Mouse (Mus musculus): Measurements from ENCODE around the gene Fam213b. TPM values are rescaled to one million over a fixed set of nuclear protein-coding genes. Genes with fewer than 3 reads are reported as not detected.

Fam213b gene
- polyA plus RNA-seq, 1 experiment from 2014 or later: 42.0 TPM

DNA sequence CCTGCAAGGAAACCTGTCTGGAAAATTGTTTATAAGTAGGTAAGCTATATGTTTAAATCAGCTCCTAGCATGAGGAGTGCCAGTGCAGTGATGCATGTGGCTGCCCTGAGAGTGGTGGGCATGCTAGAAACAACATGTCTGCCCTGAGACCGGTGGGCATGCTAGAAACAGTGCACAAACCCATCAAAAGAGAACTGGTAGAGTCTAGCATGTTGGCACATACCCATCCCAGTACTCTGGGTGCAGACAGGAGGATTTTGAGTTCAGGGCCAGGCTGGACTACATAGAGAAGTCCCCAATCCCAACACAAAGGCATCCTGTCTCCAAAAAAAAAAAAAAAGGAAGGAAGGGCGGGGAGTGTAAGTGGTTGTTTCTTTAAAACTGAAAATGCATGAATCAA lies 35.9 kb upstream of the Fam213b start:
- ATAC-seq (replicated peaks; ENCODE audit: low FRiP score, low read depth) (no peak), DNase-seq (ENCODE audit: low spot score) (no peak)

GRCm38 (mm10) chr4:154933306-154933907 lies 34.5 kb upstream of the Fam213b start:
- Histone ChIP-seq H3K4me3 (replicated peaks; ENCODE audit: low read depth, low read length) (no peak overlapping the region), H3K9ac (ENCODE audit: low read depth, low read length) (no peak overlapping the region), H3K27ac (no peak overlapping the region), H3K9me3 (replicated peaks; ENCODE audit: low read length) (no peaks in the 10 kb centered on the region), H3K27me3 (ENCODE audit: insufficient read depth, low read length) (no peaks in the 10 kb centered on the region; the same call in 1 of the 2 replicates), H3K4me1 (replicated peaks; ENCODE audit: insufficient read depth, low read length) (peaks cover 3% of the 10 kb centered on the region; the same call in 1 of the 2 replicates), H3K4me2 (ENCODE audit: low read length) (no peak overlapping the region), H3K36me3 (ENCODE audit: insufficient read depth, low read length) (no peaks in the 10 kb centered on the region)
- DNase-seq (ENCODE audit: low spot score) (no peak), ATAC-seq (replicated peaks; ENCODE audit: low FRiP score, low read depth) (no peak)
- WGBS: 46% methylated on average over 13 of the region's 13 CpGs
- TF ChIP-seq CTCF (IDR thresholded peaks at IDR 0.05; ENCODE audit: low read depth): no peak

More for the DNA sequence above, 35.9 kb upstream of the Fam213b start:
- no peak overlapping the region for H3K4me3 ChIP-seq (replicated peaks; ENCODE audit: low read depth, low read length)
- no peak overlapping the region for H3K9ac ChIP-seq (ENCODE audit: low read depth, low read length)
- no peaks in the 10 kb centered on the region for H3K36me3 ChIP-seq (ENCODE audit: insufficient read depth, low read length)
- H3K27me3 ChIP-seq (ENCODE audit: insufficient read depth, low read length): no peaks in the 10 kb centered on the region; the same call in 1 of the 2 replicates
- WGBS: 82% methylated on average over 2 of the region's 2 CpGs
- H3K9me3 ChIP-seq (replicated peaks; ENCODE audit: low read length): no peaks in the 10 kb centered on the region
- TF ChIP-seq CTCF (IDR thresholded peaks at IDR 0.05; ENCODE audit: low read depth): no peak
- H3K27ac ChIP-seq: no peak overlapping the region
- no peak overlapping the region for H3K4me2 ChIP-seq (ENCODE audit: low read length)
- 0 out of 2 replicates have a peak, but pooled peaks cover 3% of the 10 kb centered on the region for H3K4me1 ChIP-seq (replicated peaks; ENCODE audit: insufficient read depth, low read length)

- no peak for TF ChIP-seq CTCF (IDR thresholded peaks at IDR 0.05; ENCODE audit: low read depth)
- no peaks in the 10 kb centered on the region for H3K36me3 ChIP-seq (ENCODE audit: insufficient read depth, low read length)
- WGBS: 55% methylated on average over 12 of the region's 12 CpGs
- H3K4me2 ChIP-seq (ENCODE audit: low read length): no peak overlapping the region
- H3K27ac ChIP-seq: no peak overlapping the region
- no peak overlapping the region for H3K4me3 ChIP-seq (replicated peaks; ENCODE audit: low read depth, low read length)
- ATAC-seq (replicated peaks; ENCODE audit: low FRiP score, low read depth) (no peak), DNase-seq (ENCODE audit: low spot score) (peak; percentile 8)
- H3K27me3 ChIP-seq (ENCODE audit: insufficient read depth, low read length): no peaks in the 10 kb centered on the region; the same call in 1 of the 2 replicates
- no peaks in the 10 kb centered on the region for H3K9me3 ChIP-seq (replicated peaks; ENCODE audit: low read length)
- peaks cover 3% of the 10 kb centered on the region for H3K4me1 ChIP-seq (replicated peaks; ENCODE audit: insufficient read depth, low read length)
- no peak overlapping the region for H3K9ac ChIP-seq (ENCODE audit: low read depth, low read length)
Measured at GRCm38 (mm10) chr4:154929088-154929660, 30.2 kb upstream of the Fam213b start.

- H3K9me3 ChIP-seq (replicated peaks; ENCODE audit: low read length): no peaks in the 10 kb centered on the region
- no peak for ATAC-seq (replicated peaks; ENCODE audit: low FRiP score, low read depth)
- TF ChIP-seq CTCF (IDR thresholded peaks at IDR 0.05; ENCODE audit: low read depth): no peak
- peaks cover 3% of the 10 kb centered on the region for H3K4me1 ChIP-seq (replicated peaks; ENCODE audit: insufficient read depth, low read length)
- WGBS: 49% methylated on average over 12 of the region's 12 CpGs
- peak within 1 kb of the TSS; percentile 10 for H3K4me3 ChIP-seq (replicated peaks; ENCODE audit: low read depth, low read length)
- peak within 1 kb of the TSS; percentile 35; the same call in 1 of the 2 replicates for H3K9ac ChIP-seq (ENCODE audit: low read depth, low read length)
- H3K4me2 ChIP-seq (ENCODE audit: low read length): peak within 1 kb of the TSS; percentile 42
- no peak for DNase-seq (ENCODE audit: low spot score)
- H3K36me3 ChIP-seq (ENCODE audit: insufficient read depth, low read length): no peaks in the 10 kb centered on the region
- no peaks in the 10 kb centered on the region; the same call in 1 of the 2 replicates for H3K27me3 ChIP-seq (ENCODE audit: insufficient read depth, low read length)
- peak within 1 kb of the TSS; percentile 31 for H3K27ac ChIP-seq
Measured at GRCm38 (mm10) chr4:154928395-154929087, 29.6 kb upstream of the Fam213b start, which contains the start of gene Tnfrsf14. Tnfrsf14 (minus strand) TSS chr4:154928563.

DNA sequence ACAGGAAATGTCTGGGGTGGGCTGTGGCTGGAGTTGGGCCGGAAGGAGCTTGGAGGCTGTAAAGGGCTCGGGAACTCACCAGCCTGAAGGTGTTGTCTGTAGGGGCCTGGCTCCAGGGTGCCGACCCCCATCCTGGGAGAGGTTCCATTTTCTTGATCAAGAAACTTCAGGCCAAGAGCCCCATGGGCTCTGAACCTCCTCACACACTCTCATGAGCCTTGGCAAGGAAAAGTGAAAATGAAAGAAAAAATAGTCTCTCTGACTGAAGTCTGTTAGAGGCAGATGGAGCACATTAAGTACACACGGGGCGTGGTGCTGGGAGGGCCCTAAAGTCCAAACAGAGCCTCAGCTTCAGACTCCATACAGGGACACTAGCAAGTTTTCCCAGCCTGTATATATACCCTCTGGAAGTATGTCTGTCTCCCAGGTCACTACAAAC lies 29.0 kb upstream of the Fam213b start:
- H3K9me3 ChIP-seq (replicated peaks; ENCODE audit: low read length): no peaks in the 10 kb centered on the region
- DNase-seq (ENCODE audit: low spot score): peak; percentile 69
- H3K4me3 ChIP-seq (replicated peaks; ENCODE audit: low read depth, low read length): peak overlapping the region; percentile 10
- peak overlapping the region; percentile 35; the same call in 1 of the 2 replicates for H3K9ac ChIP-seq (ENCODE audit: low read depth, low read length)
- peak overlapping the region; percentile 42 for H3K4me2 ChIP-seq (ENCODE audit: low read length)
- H3K27me3 ChIP-seq (ENCODE audit: insufficient read depth, low read length): no peaks in the 10 kb centered on the region; the same call in 1 of the 2 replicates
- no peaks in the 10 kb centered on the region for H3K36me3 ChIP-seq (ENCODE audit: insufficient read depth, low read length)
- H3K4me1 ChIP-seq (replicated peaks; ENCODE audit: insufficient read depth, low read length): no peaks in the 10 kb centered on the region; the same call in none of the 2 replicates
- no peak for ATAC-seq (replicated peaks; ENCODE audit: low FRiP score, low read depth)
- 28% methylated on average over 5 of the region's 5 CpGs for WGBS
- no peak for TF ChIP-seq CTCF (IDR thresholded peaks at IDR 0.05; ENCODE audit: low read depth)
- H3K27ac ChIP-seq: peak overlapping the region; percentile 31; the same call in 1 of the 2 replicates

Data from kidney, postnatal 0 days (tissue).